Mouse (Mus musculus) cortical plate, adult 2 months (tissue): ENCODE data around the gene Casp7. TPM values are rescaled to one million over a fixed set of nuclear protein-coding genes. Genes with fewer than 3 reads are reported as not detected.

Source experiments
- H3K27ac ChIP-seq: fragments of 200-500 bp; 2 replicates; pipeline ENCODE4 v1.5.1; 2012; ENCODE audit warnings: low read length, control low read depth, inconsistent platforms; ENCODE audit not compliant: insufficient read depth
- H3K4me1 ChIP-seq: fragments of 200-500 bp; 2 replicates; pipeline ENCODE4 v1.6.1; 2011; ENCODE audit warnings: low read length; ENCODE audit not compliant: control insufficient read depth, insufficient read depth
- H3K4me3 ChIP-seq: fragments of 200-500 bp; 2 replicates; pipeline ENCODE4 v1.5.1; 2011; ENCODE audit warnings: mild to moderate bottlenecking, low read length, control low read depth; ENCODE audit not compliant: insufficient read depth
- CTCF ChIP-seq: fragments of 200-500 bp; IDR thresholded peaks from 2 replicates; pipeline ENCODE4 v1.5.1; 2011; ENCODE audit warnings: mild to moderate bottlenecking, control low read depth, low read length; ENCODE audit not compliant: insufficient read depth; ENCODE audit errors: extremely low read depth
- POLR2A ChIP-seq: fragments of 200-500 bp; IDR thresholded peaks from 2 replicates; pipeline ENCODE4 v1.6.1; 2011; ENCODE audit warnings: mild to moderate bottlenecking, low read length, control low read depth; ENCODE audit not compliant: insufficient read depth; ENCODE audit errors: extremely low read depth
- polyA plus RNA-seq: library from polyadenylated mRNA; depleted of rRNA; stranded (reverse); fragments of >200 nt; gene quantifications from 2 replicates; pipeline ENCODE4 v1.2.3, GENCODE M21; 2012; rRNA removed

The Casp7 gene
- polyA plus RNA-seq, 1 experiment: 4.4 TPM

- Histone ChIP-seq H3K27ac (no peak overlapping the region), H3K4me1 (peaks cover 5% of the 10 kb centered on the region), H3K4me3 (no peak overlapping the region)
- TF ChIP-seq POLR2A (no peak), CTCF (no peak)
These were observed 80.3 kb downstream of the Casp7 start for GRCm38 (mm10) chr19:56477253-56477652.

- Histone ChIP-seq H3K4me3 (no peak overlapping the region), H3K27ac (no peak overlapping the region), H3K4me1 (peaks cover 3% of the 10 kb centered on the region)
- TF ChIP-seq CTCF (no peak), POLR2A (no peak)
These were observed 80.9 kb downstream of the Casp7 start for GRCm38 (mm10) chr19:56477832-56478231.

- Histone ChIP-seq H3K4me1 (no peaks in the 10 kb centered on the region), H3K4me3 (no peak overlapping the region), H3K27ac (no peak overlapping the region)
- no peak for TF ChIP-seq CTCF
These were observed 87.9 kb downstream of the Casp7 start for GRCm38 (mm10) chr19:56484630-56485375.

- Histone ChIP-seq H3K4me1 (no peaks in the 10 kb centered on the region), H3K27ac (no peak overlapping the region), H3K4me3 (no peak overlapping the region)
- TF ChIP-seq CTCF (no peak), POLR2A (no peak)
These were observed 88.7 kb downstream of the Casp7 start for GRCm38 (mm10) chr19:56485376-56486271.

GRCm38 (mm10) chr19:56486926-56487325 lies 90.0 kb downstream of the Casp7 start:
- TF ChIP-seq CTCF: no peak
- TF ChIP-seq POLR2A: no peak
- H3K4me3 ChIP-seq: no peak overlapping the region
- H3K27ac ChIP-seq: no peak overlapping the region
- H3K4me1 ChIP-seq: no peaks in the 10 kb centered on the region

- Histone ChIP-seq H3K27ac (no peak overlapping the region), H3K4me1 (no peaks in the 10 kb centered on the region), H3K4me3 (no peak overlapping the region)
- TF ChIP-seq CTCF (no peak), POLR2A (no peak)
These were observed 90.4 kb downstream of the Casp7 start for GRCm38 (mm10) chr19:56487339-56487738.

- TF ChIP-seq POLR2A: no peak
- no peak for TF ChIP-seq CTCF
- no peaks in the 10 kb centered on the region for H3K4me1 ChIP-seq
- no peak overlapping the region for H3K4me3 ChIP-seq
- H3K27ac ChIP-seq: no peak overlapping the region
These were observed 92.7 kb downstream of the Casp7 start for GRCm38 (mm10) chr19:56489601-56490000.

Other genes starting within 250 kb of the Casp7 start
- not detected in 2 replicates for gene Habp2, start 110.0 kb upstream of the Casp7 start, polyA plus RNA-seq
- 0.38 and 0.40 TPM in 2 replicates for gene Nrap, start 7.1 kb upstream of the Casp7 start, polyA plus RNA-seq
- gene Plekhs1, start 64.5 kb downstream of the Casp7 start, polyA plus RNA-seq: 0.38 and 0.61 TPM in 2 replicates
- 7.1 and 10.4 TPM in 2 replicates for gene Dclre1a, start 151.1 kb downstream of the Casp7 start, polyA plus RNA-seq
- 10.1 and 10.7 TPM in 2 replicates for gene Nhlrc2, start 151.1 kb downstream of the Casp7 start, polyA plus RNA-seq